Mouse (Mus musculus) spleen, postnatal 4 days (tissue): Measurements from ENCODE around the gene Acr.

Source experiments
- DNase-seq, 2 experiments: peaks; one replicate each; pipeline ENCODE4 v3.0.0; 2022; ENCODE audit warnings: low spot score in 2 of 2

Acr gene

GRCm38 (mm10) chr15:89622312-89622958, 54.3 kb downstream of the Acr start:
- DNase-seq, result no peak

DNA sequence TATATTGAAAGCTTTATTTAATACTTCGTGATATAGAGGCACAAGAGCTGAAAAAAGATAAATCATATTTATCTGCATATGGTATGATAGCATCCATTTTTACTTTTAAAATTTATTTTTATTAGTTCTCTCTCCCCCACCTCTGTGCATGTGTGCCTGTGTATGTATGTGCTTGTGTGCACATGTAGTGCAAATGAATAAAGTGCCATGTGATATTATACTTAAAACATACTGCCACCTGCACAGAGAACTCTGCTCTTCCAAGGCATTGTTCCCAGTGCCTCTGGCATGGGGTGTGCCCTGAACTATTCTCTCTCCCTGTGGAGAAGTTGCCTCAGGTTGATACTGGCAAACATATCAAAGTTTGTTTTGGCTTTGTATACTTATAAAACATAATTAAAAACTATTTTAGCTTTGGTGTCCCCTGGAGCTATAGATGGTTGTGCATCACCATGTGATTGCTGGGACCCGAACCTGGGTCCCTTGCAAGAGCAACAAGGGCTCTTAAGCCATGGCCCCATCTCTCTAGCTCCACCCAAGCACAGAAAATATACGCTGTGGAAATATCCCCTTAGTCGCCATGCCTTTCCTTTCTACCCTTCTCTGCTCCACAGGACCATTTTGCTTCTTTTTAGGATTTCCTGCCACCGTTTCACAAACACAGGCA, 55.0 kb downstream of the Acr start:
- DNase-seq, result no peak

DNA sequence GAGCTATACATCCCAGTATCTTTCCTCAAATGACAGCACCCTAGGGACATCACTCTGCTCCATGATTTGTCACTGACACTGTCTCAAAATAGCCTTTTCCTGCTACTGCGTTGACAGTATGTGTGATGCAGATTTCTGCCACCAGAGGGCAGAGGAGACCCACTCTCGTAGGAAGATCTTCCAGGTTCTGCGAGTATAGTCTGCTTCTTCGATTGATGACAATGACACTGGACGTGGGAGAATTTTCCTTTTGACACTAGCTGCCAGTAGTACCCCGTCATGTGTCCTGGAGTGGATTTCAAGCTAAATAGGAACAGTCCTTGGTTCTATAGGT, 55.5 kb downstream of the Acr start:
- DNase-seq, result peak in 1 of 2 experiments; percentile 66
